ENCODE assay signal across 21 mouse cellular contexts in the genomic region with DNA sequence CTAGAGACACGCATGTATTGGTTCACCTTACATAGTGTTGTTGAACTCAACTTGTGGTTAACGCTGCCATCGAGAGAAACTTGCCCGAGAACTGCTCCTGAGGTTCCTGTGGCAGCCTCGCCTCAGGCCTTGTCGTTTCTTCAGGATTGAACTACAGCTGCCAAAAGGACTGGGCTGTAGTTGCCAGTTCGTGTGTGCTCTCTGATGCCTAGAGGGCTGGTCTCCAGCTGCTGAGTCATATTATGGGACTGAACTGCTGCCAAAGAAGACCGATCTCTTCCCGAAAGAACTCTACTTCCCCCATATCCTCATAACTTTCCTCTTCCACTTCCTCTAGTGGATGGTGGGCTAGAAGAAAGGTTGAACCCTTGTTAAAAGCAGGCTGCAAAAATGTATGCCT.
A peak's percentile ranks its signal among the peaks of the same experiment; 100 is the strongest.
DNase-seq lines count a peak whose midpoint lies in the region; ATAC-seq and TF ChIP-seq lines count a peak whose summit lies in the region.
"Had no signal": no experiment of that assay in that cellular context is flagged by ENCODE, and none has a peak within 500 bp of the region (broad histone marks: within the 10 kb centered on the region; RNA-seq: fewer than 3 reads in every experiment).

No protein-coding gene starts in this region.

- H3K4me1 ChIP-seq in forebrain, postnatal 0 days (ENCODE audit: insufficient read depth): no peaks in the 10 kb centered on the region
- H3K4me1 ChIP-seq in kidney, adult 2 months (ENCODE audit: control insufficient read depth, insufficient read depth, low read length): no peaks in the 10 kb centered on the region
- H3K4me1 ChIP-seq: embryonic facial prominence, embryonic 13.5 days; forebrain, embryonic 13.5 days; heart, embryonic 13.5 days; hindbrain, embryonic 13.5 days had no signal

- no peak for TF ChIP-seq CTCF in forebrain, postnatal 0 days (IDR thresholded peaks at IDR 0.05; ENCODE audit: low read depth)
- no peak for TF ChIP-seq CTCF in kidney, adult 2 months (conservative IDR thresholded peaks at IDR 0.05; ENCODE audit: insufficient read depth, insufficient read length, low read depth, low read length)

- intact Hi-C loops in heart, postnatal 36 days (cut with DNase I): no loop called here

- no peak overlapping the region for H3K9ac ChIP-seq in forebrain, postnatal 0 days
- H3K9ac ChIP-seq: embryonic facial prominence, embryonic 13.5 days; forebrain, embryonic 13.5 days; heart, embryonic 13.5 days; hindbrain, embryonic 13.5 days had no signal

- H3K9me3 ChIP-seq in forebrain, postnatal 0 days (ENCODE audit: low read length): no peaks in the 10 kb centered on the region
- H3K9me3 ChIP-seq: heart, embryonic 13.5 days had no signal

- no peak overlapping the region for H3K27ac ChIP-seq in forebrain, postnatal 0 days (ENCODE audit: low read depth, low read length)
- no peak overlapping the region for H3K27ac ChIP-seq in kidney, adult 2 months (ENCODE audit: insufficient read depth, low read depth, low read length)
- H3K27ac ChIP-seq: embryonic facial prominence, embryonic 13.5 days; forebrain, embryonic 13.5 days; heart, adult 2 months; heart, embryonic 13.5 days; hindbrain, embryonic 13.5 days; hindbrain, postnatal 0 days had no signal

- no peaks in the 10 kb centered on the region for H3K27me3 ChIP-seq in forebrain, postnatal 0 days (ENCODE audit: insufficient read depth, low read length)
- H3K27me3 ChIP-seq in kidney, adult 2 months (replicated peaks; ENCODE audit: control insufficient read depth, insufficient read depth, low read length): no peaks in the 10 kb centered on the region
- H3K27me3 ChIP-seq: embryonic facial prominence, embryonic 13.5 days; forebrain, embryonic 13.5 days; heart, embryonic 13.5 days; hindbrain, embryonic 13.5 days; Patski had no signal

- no peak overlapping the region for H3K4me2 ChIP-seq in forebrain, postnatal 0 days (ENCODE audit: low read depth)
- H3K4me2 ChIP-seq: embryonic facial prominence, embryonic 13.5 days; forebrain, embryonic 13.5 days; heart, embryonic 13.5 days; hindbrain, embryonic 13.5 days had no signal

- no peak for TF ChIP-seq POLR2A in kidney, adult 2 months (IDR thresholded peaks at IDR 0.05; ENCODE audit: low read depth, low read length)

- ATAC-seq in forebrain, postnatal 0 days: no peak
- ATAC-seq: activated CD4-positive, CD25-positive, alpha-beta regulatory T cell, adult 4 months; forebrain, embryonic 13.5 days; hindbrain, postnatal 0 days; Patski had no signal

- H3K36me3 ChIP-seq in forebrain, postnatal 0 days (ENCODE audit: insufficient read depth): no peaks in the 10 kb centered on the region
- no peaks in the 10 kb centered on the region for H3K36me3 ChIP-seq in kidney, adult 2 months (ENCODE audit: control insufficient read depth, insufficient read depth, low read length)
- H3K36me3 ChIP-seq: embryonic facial prominence, embryonic 13.5 days; heart, embryonic 13.5 days; hindbrain, embryonic 13.5 days had no signal

- DNase-seq in heart, adult 11 months: peak; percentile 75
- DNase-seq in heart, postnatal 36 days: no peak
- DNase-seq in 3T3-L1 (ENCODE audit: low read depth, low spot score) (peak; percentile 29), adipocyte (ENCODE audit: low spot score) (peak; percentile 57)
- peak; percentile 59 for DNase-seq in skeletal muscle tissue, adult 2 months (ENCODE audit: low read depth, low spot score)
- DNase-seq in forebrain, postnatal 0 days: no peak
- DNase-seq in kidney, adult 2 months: no peak
- DNase-seq: adrenal gland, adult 8-10 months; cerebellum, adult 11-12 months; cerebellum, adult 9-10 months; cerebellum, postnatal 25 days; gastrocnemius, postnatal 10 days; kidney, adult 11 months had no signal

- 82% methylated on average over 9 of the region's 9 CpGs for WGBS in forebrain, postnatal 0 days
- 63% methylated on average over 9 of the region's 9 CpGs for WGBS in kidney, adult 2 months

- H3K4me3 ChIP-seq in forebrain, postnatal 0 days (ENCODE audit: low read depth, low read length): no peak overlapping the region
- no peak overlapping the region for H3K4me3 ChIP-seq in kidney, adult 2 months (ENCODE audit: insufficient read depth, low read depth, low read length)
- H3K4me3 ChIP-seq: embryonic facial prominence, embryonic 13.5 days; forebrain, embryonic 13.5 days; heart, adult 2 months; heart, embryonic 13.5 days; hindbrain, embryonic 13.5 days had no signal

Comparison
In these comparisons a context has a peak if more than half of its experiments do, and no peak if none do; other contexts are left out.
1. DNase-seq: peak in heart, adult 11 months (single experiment), 3T3-L1 (single experiment), adipocyte (single experiment) and skeletal muscle tissue, adult 2 months (single experiment); none in heart, postnatal 36 days (0 of 2), forebrain, postnatal 0 days (single experiment) and kidney, adult 2 months (single experiment).